Mouse (Mus musculus): ENCODE measurements around the gene Fgfr4.

DNA sequence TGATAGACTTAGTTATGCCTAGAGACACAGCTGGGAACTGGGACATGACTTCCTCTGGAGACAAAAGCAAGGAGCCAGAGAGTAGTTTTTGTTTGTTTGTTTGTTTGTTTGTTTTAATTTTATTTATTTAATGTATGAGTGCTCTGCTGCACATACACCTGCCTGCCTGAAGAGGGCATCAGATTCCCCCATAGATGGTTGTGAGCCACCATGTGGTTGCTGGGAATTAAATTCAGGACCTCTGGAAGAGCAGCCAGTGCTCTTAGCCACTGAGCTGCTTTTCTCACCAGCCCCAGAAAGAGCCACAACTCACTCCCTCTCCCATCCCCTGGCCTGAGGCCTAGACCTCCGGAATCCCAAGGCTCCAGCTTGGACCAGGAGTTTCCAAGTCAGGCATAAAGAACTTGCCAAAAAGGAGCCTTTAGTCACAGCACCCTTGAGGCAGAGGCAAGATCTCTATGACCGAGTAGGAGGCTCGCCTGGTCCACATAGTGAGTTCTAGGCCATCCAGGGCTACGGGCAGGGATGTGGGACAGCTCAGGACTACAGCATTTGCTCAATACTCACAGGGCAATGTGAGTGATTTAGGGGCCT is 25.6 kb downstream of the Fgfr4 start:
- TF ChIP-seq CTCF (IDR thresholded peaks at IDR 0.05): peak; percentile 63
- TF ChIP-seq POLR2A (IDR thresholded peaks at IDR 0.05; ENCODE audit: insufficient read depth, low read depth, low read length): no peak
- no peak for TF ChIP-seq EP300 (IDR thresholded peaks at IDR 0.05; ENCODE audit: insufficient read depth, low read depth, low read length)
